Mouse (Mus musculus): Measurements from ENCODE around the gene Pdik1l.

Pdik1l gene

DNA sequence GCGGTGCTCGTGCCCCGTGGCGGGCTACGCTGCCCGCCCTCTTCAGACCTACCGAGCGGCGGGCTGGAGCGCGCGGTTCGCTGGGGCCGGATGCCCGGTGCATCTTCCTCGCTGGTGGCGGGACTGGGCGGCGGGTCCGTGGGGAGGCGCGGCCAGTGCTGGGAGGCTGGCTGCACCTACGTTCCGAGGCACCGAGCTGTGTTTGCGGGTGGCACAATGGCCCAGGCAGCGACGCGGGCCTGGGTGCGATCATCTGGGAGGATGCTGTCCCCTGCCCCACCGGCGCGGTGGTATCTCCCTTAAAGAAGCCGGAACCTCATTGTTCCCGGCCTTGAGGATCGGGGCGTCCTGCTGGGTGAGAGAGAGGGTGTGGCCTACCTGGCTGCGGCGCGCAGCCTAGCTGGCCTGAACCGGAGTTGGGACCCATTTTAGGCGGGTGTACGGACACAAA lies at the start of gene Pdik1l:
Gene Pdik1l (minus strand): TSS at position 321 of the 451 bp plus-strand sequence.
- peak; percentile 82 to 90 for DNase-seq

- DNase-seq, result peak in 1 of 2 experiments; percentile 51
Observed at GRCm38 (mm10) chr4:134330281-134330680, 42.6 kb upstream of the Pdik1l start.

DNA sequence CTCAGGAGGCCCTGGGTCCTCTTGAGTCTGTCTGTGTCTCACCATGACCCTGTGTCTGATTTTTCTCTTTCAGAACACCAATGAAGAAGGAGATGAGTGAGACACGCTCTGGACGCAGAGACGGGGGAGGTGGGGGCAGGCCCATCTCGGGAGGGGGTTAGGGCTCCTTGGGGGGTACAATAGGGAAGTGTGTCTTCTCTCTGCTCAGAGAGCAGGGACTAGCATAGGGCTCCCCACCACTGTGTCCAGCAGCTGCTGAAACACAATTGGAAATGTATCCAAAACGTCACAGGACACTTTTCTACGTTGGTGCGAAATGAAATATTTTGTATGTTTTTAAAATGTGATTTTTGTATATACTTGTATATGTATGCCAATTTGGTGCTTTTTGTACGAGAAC lies 41.1 kb upstream of the Pdik1l start:
- DNase-seq, result no peak

DNA sequence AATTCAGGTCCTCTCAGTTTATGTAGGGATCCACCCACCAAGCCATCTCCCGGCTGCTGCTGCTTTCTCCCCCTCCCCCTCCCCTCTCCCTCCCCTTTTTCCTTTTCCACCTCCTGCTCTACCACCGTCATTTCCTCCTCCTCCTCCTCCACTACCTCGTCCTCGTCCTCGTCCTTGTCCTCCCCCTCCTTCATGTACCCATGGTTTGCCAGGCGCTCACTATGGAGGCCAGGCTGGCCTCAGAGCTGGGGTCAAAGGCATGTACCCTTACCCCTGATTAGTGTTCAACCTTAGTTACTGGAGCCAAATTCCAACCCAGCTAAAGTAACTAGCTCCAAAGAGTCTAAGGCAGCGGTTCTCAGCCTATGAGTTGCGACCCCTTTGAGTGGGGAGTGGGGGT lies 40.5 kb upstream of the Pdik1l start:
- DNase-seq, result no peak

- DNase-seq, result peak; percentile 36 to 67
Observed at GRCm38 (mm10) chr4:134326859-134327530, 39.3 kb upstream of the Pdik1l start.

DNA sequence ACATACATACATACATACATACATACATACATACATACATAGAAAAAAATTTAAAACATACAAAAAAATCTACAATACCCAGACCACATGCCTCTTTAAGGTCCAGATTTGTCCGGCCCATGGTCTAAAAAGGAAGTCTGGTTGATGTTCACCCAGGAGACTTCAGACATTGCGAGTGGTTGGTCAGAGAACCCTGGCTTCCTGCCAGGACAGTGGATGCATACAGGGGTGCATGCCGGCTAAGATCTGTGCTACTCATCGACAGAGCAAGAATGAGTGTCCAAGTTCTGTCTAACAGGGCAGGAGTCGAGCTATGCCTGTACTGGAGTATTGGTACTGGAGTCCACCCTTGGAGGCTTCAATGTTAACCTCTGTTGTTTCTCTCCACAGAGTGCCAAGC lies 37.0 kb upstream of the Pdik1l start:
- peak; percentile 60 to 81 for DNase-seq

DNA sequence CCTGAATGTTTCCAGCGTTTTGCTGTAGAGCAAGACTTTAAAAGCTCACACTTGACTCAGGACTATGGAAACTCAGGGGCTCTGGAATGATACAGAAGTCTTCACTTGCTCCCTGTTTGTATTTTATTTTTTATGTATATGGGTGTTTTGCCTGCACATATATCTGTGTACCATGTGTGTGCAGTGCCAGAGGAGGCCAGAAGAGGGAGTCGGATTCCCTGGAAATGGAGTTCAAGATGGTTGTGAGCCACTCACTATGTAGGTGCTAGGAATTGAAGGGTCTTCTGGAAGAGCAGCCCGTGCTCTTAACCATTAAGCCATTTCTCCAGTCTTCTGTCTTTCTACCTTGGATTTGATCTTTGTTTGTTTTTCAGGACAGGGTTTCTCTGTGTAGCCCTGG lies 33.8 kb upstream of the Pdik1l start:
- peak in 1 of 2 experiments; percentile 40 for DNase-seq

- DNase-seq, result no peak
Observed at GRCm38 (mm10) chr4:134319674-134320073, 32.0 kb upstream of the Pdik1l start.

DNA sequence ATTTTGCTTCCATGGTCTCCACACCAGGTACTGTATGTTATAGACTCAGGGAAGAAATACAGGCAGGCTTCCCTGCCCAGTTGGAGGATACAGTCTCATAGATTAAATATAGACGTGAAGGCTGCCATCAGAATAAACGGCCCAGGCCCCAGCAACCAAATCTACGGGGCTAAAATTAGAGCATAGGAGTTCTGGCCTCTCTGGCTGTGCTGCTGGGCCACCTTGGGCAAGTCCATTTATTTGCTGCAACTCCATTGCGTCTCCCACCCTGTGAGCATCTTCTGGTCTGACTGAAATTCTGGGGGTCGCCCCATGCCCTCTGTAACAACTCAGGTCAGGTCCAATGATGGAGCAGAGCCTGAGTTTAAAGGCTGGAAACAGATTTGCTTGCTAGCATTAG lies 31.4 kb upstream of the Pdik1l start:
- no peak for DNase-seq

GRCm38 (mm10) chr4:134316390-134316789 lies 28.7 kb upstream of the Pdik1l start:
- DNase-seq, result peak; percentile 41 to 60

DNA sequence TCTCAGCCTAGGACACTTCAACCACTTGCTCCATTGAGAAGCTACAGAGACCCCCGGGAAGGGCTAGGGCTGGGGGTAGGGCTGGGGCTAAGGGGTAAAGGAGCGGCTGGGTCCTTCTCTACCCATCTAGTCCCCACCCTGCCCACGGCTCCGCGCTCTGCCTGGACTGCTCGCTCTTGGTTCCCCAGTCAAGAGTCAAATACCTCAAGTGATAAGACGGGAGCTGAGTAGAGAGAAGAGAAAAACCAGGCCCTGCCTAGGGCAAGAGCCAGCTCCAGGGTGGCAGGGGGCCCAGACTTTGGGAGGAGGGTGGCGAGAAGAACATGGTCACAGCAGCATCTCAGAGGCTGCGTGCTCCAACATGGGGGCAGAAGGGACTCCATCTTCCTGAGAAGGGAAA lies 27.8 kb upstream of the Pdik1l start:
- no peak for DNase-seq

DNA sequence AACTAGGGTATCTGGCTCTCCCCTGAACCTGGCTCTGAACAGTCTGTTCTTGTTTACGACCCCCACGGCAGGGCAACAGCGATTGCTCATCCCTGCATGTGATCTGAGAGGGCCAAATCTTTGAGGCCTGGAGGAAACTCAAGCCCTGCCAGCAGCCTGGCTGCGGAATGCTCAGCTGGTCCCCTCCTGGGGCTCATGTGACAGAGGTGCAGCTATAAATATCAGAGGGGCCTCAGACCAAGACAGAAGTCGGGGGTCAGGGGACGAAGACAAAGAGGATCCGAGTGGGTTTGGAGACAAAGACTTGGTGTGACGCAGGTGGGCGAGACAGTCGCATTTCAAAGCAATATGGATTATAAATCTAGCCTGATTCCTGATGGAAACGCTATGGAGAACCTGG lies 27.2 kb upstream of the Pdik1l start, which contains the start of gene Trim63:
Gene Trim63 (plus strand): TSS at position 245 of the 400 bp plus-strand sequence.
- no peak for DNase-seq

- no peak for DNase-seq
Observed at GRCm38 (mm10) chr4:134314081-134314655, 26.5 kb upstream of the Pdik1l start.

DNA sequence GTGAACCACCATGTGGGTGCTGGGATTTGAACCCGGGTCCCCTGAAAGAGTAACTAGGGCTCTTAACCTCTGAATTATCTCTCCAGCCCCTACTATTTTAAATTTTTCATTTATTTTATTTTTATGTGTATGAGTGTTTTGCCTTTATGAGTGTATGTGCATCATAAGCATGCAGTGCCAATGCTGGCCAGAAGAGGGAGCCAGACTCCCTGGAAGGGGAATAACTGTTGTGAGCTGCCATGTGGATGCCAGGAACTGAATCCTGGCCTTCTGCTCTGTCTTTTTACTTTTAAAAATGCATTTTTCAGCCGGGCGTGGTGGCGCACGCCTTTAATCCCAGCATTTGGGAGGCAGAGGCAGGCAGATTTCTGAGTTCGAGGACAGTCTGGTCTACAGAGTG lies 25.2 kb upstream of the Pdik1l start:
- DNase-seq, result peak; percentile 42 to 55

DNA sequence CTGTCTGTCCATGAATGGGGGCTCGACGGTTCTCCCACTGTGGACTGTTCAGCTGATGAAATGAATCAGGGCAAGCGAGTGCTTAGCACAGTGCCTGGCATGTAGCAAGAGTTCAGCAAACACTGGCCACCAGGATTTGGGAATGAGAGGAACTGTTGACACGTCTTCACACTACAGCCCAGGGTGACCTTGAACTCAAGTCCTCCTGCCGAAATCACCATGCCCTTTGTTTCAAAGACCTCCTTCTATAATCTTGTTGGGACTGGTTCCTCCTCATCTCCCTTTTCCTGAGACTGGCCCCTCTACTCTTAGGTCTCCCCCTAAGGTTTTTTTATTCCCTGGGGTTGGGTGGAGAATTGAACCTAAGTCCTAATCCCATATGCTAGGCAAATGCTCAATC lies 24.6 kb upstream of the Pdik1l start:
- no peak for DNase-seq

DNA sequence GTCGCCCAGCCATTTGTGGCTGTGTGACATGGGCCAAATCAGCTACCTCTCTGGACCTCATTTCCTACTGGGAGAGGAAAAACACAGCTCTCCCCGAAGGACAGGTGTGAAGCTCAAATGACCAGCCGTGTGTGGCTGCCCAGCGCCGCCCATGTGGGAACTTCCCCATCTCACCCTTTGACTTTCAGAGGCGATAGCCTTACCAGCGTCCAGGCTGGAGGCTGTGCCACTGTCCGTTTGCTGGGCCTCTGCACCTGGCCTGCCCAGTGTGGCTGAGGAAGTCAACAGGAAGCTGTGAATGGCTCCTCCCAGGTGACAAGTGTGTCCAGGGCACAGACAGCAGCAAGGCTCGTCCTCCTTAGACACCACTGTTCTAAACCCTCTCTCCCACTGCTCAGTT lies 24.1 kb upstream of the Pdik1l start:
- DNase-seq, result no peak

DNA sequence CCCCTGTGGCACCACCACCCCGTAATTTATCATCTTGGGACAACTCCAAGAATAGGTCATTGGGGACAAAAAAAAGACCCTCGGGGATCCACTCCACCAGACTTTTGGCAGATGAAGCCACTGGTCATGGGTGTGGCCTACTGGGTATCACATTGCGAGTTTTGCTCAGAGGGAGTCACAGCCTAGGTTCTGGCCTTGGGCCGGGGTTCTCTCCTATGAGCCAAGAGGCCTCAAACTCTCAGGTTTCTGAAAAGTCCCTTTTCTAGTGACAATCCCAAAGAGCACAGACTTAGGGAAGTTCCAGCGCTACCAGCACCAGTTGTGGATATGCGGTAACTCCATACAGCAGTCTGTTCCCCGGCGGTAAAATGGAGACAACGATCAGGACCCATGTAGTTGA lies 23.0 kb upstream of the Pdik1l start:
- DNase-seq, result no peak

- DNase-seq, result no peak
Observed at GRCm38 (mm10) chr4:134310106-134310505, 22.4 kb upstream of the Pdik1l start.

- peak; percentile 80 to 86 for DNase-seq
Observed at GRCm38 (mm10) chr4:134307367-134308072, 19.8 kb upstream of the Pdik1l start.

DNA sequence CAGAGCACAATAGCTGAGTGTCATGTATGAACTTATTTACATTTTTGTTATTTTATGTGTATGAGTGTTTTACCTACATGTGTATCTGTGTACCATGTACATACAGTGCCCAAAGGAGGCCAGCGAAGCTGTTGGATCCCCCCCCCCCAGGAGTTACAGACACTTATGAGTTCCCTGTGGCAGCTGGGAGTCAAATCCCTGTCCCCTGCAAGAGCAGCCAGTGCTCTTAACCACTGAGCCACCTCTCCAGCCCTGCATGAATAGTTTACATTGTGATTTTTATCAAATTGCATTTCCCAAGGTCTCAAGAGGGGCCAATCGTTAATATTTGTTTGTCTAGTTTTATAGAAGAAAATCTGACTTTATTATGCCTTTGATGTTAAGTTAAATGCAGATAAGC lies 19.3 kb upstream of the Pdik1l start:
- no peak for DNase-seq

DNA sequence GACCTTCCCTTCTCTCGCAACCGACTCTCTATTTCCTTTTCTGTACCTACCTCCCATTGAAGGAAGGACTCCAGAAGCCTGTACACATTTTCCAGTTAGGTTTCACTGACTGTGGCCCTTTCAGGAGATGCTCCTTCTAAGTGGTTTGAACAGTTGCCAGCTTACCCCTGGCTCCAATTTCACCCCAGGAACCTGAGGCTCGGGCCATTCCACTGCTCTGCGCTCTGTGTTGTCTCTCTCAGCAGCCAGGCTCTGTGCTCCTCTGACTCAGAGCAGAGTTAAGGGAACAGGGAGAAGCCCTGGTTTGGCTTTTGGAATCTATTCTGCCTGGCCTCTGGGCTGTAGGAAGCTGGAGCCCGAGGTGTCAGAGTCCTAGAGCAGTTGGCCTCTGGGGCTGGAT lies 14.4 kb upstream of the Pdik1l start:
- no peak for DNase-seq

DNA sequence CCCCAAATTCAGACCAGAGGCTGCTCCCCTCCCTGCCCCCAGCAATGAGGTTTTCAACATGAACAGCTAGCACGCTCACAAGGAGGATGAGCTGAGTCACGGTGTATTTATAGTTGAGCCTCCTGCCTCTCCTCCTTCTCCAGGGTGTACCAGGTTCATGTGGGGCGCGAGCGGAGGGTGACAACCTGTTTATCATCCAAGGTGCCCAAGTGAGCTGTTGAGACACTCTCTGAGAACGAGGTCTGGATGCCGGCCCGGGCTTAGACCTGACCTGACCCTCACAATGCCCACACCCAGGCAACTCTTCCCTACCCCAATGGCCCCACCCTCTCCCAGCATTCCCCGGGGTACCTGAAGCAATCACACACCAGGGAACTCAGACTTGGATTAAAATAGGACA lies 12.6 kb upstream of the Pdik1l start:
- DNase-seq, result no peak

DNA sequence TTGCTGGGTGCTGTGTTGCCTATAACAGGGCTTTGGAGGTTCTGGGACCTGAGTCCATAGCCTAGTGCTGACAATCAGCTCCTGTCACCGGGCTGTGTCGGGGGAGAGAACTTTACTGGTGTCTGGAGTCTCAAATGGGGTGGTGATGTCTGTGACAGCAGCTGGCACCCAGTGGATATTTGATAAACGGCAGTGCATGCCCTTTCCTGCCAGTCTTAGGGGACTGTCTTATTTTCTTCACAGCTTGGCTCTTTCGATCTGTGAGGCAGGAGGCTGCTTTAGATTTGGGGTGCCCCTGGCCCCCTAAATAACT lies 11.8 kb upstream of the Pdik1l start:
- DNase-seq, result no peak
